8 mouse cellular contexts compared by ENCODE assay signal in the genomic region with DNA sequence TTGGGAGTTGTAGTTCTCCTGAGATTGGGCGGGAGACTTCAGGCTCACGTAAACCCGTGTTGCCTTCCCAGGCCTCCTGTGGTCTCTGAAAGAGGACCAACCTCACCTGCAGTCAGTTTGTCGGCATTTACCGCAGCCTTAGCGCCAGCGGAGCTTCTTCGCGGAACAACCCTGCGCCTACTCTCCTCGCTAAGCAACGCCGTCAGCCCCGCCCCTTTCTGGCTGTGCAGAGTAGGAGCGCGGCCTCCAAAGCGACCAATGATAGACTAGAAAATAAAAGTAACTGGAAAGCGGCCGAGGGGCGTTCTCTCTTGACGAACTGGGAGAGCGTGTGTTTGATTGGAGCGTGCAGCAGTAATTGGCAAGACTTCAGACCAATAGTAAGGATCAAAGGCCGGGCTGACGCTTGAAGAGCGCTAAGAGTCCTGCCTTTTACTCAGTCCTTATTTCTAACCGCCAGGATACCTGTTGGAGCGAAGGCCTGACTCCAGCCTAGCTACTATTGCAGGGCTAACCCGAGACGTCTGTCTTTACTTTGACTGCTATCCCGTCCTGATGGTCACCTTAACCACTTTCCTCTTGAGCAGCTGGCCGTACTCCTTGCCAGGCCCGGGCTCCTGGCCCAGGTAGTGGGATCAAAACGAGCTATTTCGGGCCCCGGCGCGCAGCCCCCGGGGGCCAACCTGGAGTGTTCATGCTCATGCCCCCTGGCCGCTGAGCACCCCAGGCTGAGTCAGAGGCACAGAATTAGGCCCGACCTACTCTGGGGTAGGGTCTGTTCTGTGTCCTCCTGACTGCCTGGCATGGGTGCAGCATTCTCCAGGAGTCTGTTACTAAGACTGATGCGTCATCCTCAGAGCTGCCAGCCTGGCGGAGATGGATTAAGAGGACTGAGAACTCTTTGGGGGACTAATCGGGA. TPM values are rescaled to one million over a fixed set of nuclear protein-coding genes. Genes with fewer than 3 reads are reported as not detected.
DNase-seq lines count a peak whose midpoint lies in the region; ATAC-seq lines count a peak whose summit lies in the region.

Gene Hspb6, plus strand, starts transcription at position 77 of the 919 bp plus-strand sequence.
Gene Proser3, minus strand, starts transcription at position 198 of the 919 bp plus-strand sequence.

- H3K27me3 ChIP-seq in hindbrain, embryonic 16.5 days (replicated peaks; ENCODE audit: control insufficient read depth, insufficient read depth, low read length) = no peaks in the 10 kb centered on the region

- WGBS in hindbrain, embryonic 16.5 days = under 1% methylated on average over 44 of the region's 44 CpGs
- WGBS in macrophage (ENCODE audit: missing documents) = 1% methylated on average over 44 of the region's 44 CpGs

- H3K79me2 ChIP-seq in macrophage (ENCODE audit: inconsistent target) = no peaks in the 10 kb centered on the region

- peak within 1 kb of the TSS; percentile 91 for H3K4me2 ChIP-seq in hindbrain, embryonic 16.5 days (ENCODE audit: low read length)

- H3K36me3 ChIP-seq in hindbrain, embryonic 16.5 days (ENCODE audit: control insufficient read depth, insufficient read depth, low read length) = peaks cover 23% of the 10 kb centered on the region
- H3K36me3 ChIP-seq in macrophage (ENCODE audit: inconsistent target) = peaks cover 27% of the 10 kb centered on the region; the same call in 1 of the 2 replicates

- H3K4me1 ChIP-seq in hindbrain, embryonic 16.5 days (ENCODE audit: control insufficient read depth, insufficient read depth, low read depth, low read length) = peaks cover 14% of the 10 kb centered on the region

- peak; percentile 92 for DNase-seq in WW6 (ENCODE audit: low read depth, low spot score)
- peak; percentile 84 to 94 for DNase-seq in cerebellum, postnatal 4 days (ENCODE audit: low spot score in 2 of 2)
- DNase-seq in gastrocnemius, adult 18-20 months (ENCODE audit: low spot score) = peak; percentile 97
- DNase-seq in left cerebral cortex, adult 18-20 months (ENCODE audit: low spot score in 2 of 2) = peak; percentile 92 to 97
- DNase-seq in right cerebral cortex, adult 18-20 months = peak; percentile 98
- DNase-seq in urinary bladder, postnatal 10 days (ENCODE audit: low spot score) = peak; percentile 80

- H3K4me3 ChIP-seq in hindbrain, embryonic 16.5 days (ENCODE audit: low read length) = peak within 1 kb of the TSS; percentile 55
- peak within 1 kb of the TSS; percentile 82 for H3K4me3 ChIP-seq in macrophage (ENCODE audit: inconsistent target)

- peak within 1 kb of the TSS; percentile 89 for H3K27ac ChIP-seq in hindbrain, embryonic 16.5 days (ENCODE audit: low read depth, low read length)
- peak within 1 kb of the TSS; percentile 90 for H3K27ac ChIP-seq in macrophage

- H3K9ac ChIP-seq in hindbrain, embryonic 16.5 days (ENCODE audit: low read depth, low read length) = peak within 1 kb of the TSS; percentile 65

- peak; percentile 96 for ATAC-seq in hindbrain, embryonic 16.5 days

- no peaks in the 10 kb centered on the region for H3K9me3 ChIP-seq in hindbrain, embryonic 16.5 days (ENCODE audit: control insufficient read depth, low read length)

RNA-seq across cellular contexts. Expression of gene Hspb6, which starts in this region (rescaled TPM):
- total RNA-seq in gastrocnemius, adult 18-20 months (2021) = 1,000 to 10,000 TPM; 1,641 to 2,096 TPM
- polyA plus RNA-seq in hindbrain, embryonic 16.5 days (2015; fragmentation: Nextera tagmentation; extraction: Ambion mirVana) = 14.2 TPM in 2 replicates
- 1 to 10 TPM; 3.7 to 4.3 TPM for total RNA-seq in left cerebral cortex, adult 18-20 months (2021)
- 1 to 10 TPM in 16 of 26 experiments, under 1 TPM in 6, not detected in 4; 0.55 to 5.9 (median 1.8) TPM for total RNA-seq in macrophage (2018; cell fraction: chromatin; rRNA removed)
- total RNA-seq in macrophage (2018; cell fraction: cytosol; rRNA removed) = 1 to 10 TPM; 1.8 to 4.1 (median 3.1) TPM
- 1 to 10 TPM in 18 of 26 experiments, under 1 TPM in 8; 0.58 to 8.4 (median 1.5) TPM for total RNA-seq in macrophage (2018; cell fraction: nucleus; rRNA removed)
- 3.0 to 7.5 TPM (median 3.9 TPM) in 3 replicates for polyA plus RNA-seq in macrophage (2018)

RNA-seq across cellular contexts. Expression of gene Proser3, which starts in this region (rescaled TPM):
- 1 to 10 TPM; 5.1 to 8.0 TPM for total RNA-seq in gastrocnemius, adult 18-20 months (2021)
- polyA plus RNA-seq in hindbrain, embryonic 16.5 days (2015; fragmentation: Nextera tagmentation; extraction: Ambion mirVana) = 6.8 and 7.5 TPM in 2 replicates
- 1 to 10 TPM; 3.8 TPM for total RNA-seq in left cerebral cortex, adult 18-20 months (2021)
- 10 to 100 TPM in 8 of 26 experiments, 1 to 10 TPM in 16, under 1 TPM in 2; 0.94 to 57.2 (median 8.2) TPM for total RNA-seq in macrophage (2018; cell fraction: chromatin; rRNA removed)
- total RNA-seq in macrophage (2018; cell fraction: cytosol; rRNA removed) = 1 to 10 TPM in 23 of 26 experiments, under 1 TPM in 3; 0.38 to 3.6 (median 2.3) TPM
- total RNA-seq in macrophage (2018; cell fraction: nucleus; rRNA removed) = 10 to 100 TPM in 5 of 26 experiments, 1 to 10 TPM in 21; 1.0 to 20.2 (median 6.1) TPM
- 1.8 to 5.6 TPM (median 2.0 TPM) in 3 replicates for polyA plus RNA-seq in macrophage (2018)

Comparison
In these comparisons a context has a peak if more than half of its experiments do, and no peak if none do; other contexts are left out.
1. Peak in every context shown above with its lines: DNase-seq, ATAC-seq, H3K4me3 ChIP-seq and H3K27ac ChIP-seq.
2. RNA of gene Hspb6 (total RNA-seq): 1,641 to 2,096 TPM in gastrocnemius, adult 18-20 months; 3.7 to 4.3 TPM in left cerebral cortex, adult 18-20 months; every median in the first group is over 100 times any median in the second.